Mouse (Mus musculus) 416B (cell line): ENCODE data around the gene Mcts2.

Experiments
- DNase-seq: peaks from one replicate; pipeline ENCODE4 v3.0.0; 2011; ENCODE audit warnings: low read depth

The Mcts2 gene

DNA sequence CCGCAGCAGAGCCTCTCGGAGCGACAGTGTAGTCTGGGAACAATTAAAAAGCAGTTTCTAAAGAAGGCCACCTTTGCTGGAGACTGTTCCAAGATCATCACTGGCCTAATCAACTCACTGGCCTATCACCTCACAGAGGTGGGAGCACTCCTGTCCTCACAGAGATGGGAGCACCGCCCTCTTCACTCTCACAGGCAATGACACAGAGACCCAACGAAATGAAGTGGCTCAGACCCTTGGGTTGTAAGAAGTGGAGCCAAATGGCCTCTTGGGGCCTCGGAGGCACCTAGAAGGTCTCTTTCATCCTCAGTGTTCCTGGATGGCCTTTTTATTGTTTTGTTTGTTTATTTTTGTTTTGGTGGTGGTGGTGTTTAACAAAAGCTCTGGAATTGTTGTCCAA lies 39.4 kb downstream of the Mcts2 start:
- DNase-seq = no peak

DNA sequence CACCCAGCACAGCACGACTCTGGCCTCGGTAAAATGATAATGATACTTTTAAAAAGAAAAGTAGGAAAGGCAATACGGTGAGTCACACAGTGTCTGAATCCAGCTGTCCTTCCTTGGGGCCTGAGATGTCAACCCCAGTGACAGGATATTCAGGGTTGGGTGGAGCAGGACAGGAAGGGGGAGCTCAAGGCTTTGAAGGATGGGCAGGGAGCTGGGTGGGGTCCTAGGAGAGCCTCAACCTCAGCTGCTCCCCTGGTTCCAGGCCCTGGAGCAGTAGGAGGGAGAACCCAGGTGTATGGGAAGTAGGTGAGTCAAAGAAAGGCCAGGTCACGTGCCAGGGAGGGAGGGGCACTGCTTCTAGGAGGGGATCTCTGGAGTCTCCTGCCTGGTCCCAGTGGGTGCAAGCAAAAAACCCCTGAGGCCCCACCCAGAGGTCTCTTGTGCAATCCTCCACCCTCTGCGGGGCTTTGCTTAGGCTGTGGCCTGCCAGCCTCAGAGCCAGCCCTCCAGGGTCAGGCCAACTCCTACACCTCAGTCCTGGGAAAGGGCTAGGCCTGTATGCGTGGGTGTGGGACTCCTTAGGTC lies 40.0 kb downstream of the Mcts2 start:
- DNase-seq = peak; percentile 71

DNA sequence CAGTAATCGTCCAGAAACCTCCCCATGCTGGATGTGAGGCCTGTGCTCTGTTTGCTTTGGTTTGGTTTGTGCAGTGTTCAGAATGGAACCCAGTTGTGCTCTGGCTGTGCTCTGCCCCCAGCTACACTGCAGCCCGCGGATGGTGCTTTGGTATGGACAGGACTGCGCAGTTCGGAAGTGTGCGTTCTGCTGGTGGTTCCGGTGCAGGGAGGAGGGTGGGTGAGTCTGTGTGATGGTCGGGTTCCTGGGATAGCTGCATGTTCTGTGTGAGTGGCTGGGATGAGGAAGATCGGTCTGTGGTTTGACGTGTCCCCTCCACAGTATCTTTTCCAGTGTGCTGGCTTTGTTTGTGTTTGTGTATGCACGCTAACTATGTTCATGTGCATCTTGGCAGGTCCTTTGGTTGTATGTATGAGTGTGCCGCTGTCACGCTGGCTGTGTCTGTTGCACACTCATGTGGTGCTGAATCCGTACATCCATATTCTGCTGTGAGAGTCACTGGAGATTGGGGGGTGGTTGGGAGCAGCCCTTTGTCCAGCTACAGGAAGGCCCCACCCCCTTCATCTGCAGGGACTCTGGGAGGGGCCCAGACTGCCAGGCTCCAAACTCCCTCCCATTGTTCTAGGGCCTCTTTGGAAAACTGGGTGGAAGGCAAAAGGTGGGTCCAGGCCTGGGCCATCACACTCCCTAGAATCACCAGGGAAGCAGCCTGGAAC lies 41.1 kb downstream of the Mcts2 start:
- no peak for DNase-seq

DNA sequence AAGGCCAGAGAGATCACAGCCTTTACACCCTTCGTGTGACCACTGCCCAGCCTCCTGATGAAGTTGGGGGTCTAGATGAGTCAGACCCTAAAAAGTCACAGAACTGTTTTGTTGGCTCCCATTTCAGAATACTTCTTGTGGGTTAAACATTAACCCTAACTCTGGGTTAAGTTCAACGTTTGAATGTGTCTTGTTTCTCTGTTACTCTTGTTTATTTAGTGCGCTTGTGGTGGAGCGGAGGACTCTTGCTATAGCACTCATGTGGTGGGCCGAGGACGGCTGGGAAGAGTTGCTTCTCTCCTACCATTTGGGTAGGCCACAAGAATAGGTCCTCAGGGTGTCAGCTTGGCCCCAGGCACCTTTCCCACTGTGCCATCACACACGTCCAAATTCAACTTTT lies 41.8 kb downstream of the Mcts2 start:
- no peak for DNase-seq

DNA sequence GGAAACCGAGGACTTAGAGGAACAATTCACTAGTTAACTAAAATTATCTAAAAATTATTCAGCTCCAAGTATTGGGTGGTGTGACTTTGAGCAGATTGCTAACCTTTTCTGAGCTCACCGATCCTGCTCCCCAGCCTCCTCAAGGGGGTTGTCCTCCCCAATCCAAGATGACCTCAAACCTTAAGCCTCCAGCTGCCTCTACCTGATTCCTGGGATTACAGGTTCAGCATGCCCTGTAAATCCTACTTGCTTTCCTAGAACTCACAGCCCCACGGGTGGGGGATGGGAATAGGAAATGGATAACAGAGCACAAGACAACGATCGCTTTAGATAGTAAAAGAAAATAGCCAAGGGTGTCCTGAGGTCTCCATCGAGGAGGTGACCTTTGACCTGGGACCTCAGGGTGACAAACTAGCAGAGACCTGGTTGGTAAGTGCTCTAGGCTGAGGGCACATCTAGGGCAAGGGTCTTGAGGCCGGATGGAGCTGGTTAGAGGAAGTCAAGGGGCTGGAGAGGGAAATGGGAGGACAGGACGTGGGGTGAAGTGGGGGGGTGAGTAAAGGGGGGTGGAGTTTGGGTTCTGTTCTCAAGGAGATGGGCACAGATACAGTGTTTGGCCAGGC lies 42.3 kb downstream of the Mcts2 start:
- DNase-seq = no peak

DNA sequence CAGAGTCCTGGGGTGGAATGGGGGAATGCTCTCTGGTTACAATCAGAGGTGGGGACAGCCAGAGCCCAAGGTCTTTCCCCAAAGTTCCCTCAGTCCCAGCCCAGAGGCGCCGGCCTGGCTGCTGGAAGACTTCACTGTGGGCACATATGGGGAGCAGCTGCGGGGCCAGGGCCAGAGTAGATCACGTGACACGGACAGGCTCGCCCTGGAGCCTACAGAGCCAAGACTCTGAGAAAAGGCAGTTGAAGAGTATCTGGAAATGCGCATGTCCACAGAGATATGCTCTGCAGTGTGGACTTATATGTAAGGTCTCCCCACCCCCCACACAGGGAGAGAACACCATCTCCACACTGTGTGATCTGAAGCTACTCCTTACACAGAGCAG lies 42.8 kb downstream of the Mcts2 start:
- no peak for DNase-seq

DNA sequence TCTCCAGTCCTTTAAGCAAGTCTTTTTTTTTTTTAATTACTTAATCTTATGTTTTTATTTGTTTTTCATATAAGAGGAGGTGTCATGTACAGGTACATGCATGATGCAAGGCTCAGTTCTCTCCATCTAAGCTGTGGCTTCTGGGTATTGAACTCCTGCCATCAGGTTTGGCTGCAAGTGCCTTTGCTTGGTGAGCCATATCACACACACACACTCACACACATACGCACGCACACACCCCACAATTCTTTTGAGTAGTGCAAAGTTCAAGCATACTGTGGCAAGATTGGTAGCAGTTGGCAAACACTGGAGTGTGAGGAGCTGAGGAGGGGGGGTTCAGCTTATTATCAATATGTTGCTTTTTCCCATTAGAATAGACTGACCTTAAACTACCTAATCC lies 46.4 kb downstream of the Mcts2 start:
- peak; percentile 23 for DNase-seq

DNA sequence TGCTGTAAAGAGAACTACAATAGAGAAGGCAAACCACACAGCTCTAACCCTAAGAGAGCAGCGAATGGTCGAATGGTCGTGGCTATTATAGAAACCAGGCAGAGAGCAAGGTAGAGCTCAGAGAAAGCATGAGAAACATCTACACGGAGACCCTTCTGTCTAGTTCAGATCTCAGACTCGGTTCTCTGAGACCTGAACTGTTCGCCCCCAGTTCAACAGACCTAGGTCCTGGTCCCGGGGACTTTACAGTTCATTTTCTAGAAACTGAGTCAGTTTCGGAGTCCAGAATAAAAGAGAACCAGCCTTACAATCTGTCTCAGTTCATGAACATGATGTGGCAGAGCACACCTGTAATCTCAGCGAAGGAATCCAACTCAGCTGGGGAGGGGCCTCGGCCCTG lies 47.7 kb downstream of the Mcts2 start:
- no peak for DNase-seq

DNA sequence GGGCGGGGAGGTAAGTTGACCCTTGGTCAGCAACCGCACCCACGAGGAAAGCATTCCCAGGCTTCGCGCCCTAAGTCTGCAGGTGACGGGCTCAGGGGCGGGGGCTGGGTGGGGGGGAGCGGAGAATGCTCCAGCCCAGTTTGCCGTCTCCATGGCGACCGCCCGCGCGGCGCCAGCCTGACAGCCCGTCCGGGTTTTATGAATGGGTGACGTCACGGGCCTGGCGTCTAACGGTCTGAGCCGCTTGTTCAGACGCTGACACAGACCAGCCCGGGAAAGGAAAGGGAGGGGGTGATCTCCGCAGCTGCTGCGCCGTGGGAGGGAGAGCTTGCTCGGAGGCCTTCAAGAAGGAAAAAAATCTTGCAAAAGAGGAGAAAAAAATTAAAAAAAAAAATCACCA lies 48.1 kb downstream of the Mcts2 start:
- peak; percentile 94 for DNase-seq

DNA sequence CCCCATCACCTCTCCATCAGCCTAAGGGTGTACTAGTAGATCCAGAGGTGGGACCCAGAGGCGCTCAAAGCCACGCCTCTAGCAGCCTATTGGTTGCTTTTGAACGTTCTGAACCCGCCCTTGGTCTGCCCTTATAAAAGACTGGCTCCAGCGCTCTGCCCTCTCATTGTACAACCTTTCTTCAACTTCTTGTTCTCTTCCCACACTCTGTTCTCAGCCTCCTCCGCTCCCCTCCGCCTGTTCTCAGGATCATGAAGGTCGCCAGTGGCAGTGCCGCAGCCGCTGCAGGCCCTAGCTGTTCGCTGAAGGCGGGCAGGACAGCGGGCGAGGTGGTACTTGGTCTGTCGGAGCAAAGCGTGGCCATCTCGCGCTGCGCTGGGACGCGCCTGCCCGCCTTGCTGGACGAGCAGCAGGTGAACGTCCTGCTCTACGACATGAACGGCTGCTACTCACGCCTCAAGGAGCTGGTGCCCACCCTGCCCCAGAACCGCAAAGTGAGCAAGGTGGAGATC lies 49.3 kb downstream of the Mcts2 start, which contains the start of gene Id1:
Gene Id1 (plus strand): TSS at position 162 of the 512 bp plus-strand sequence.
- peak; percentile 94 for DNase-seq

DNA sequence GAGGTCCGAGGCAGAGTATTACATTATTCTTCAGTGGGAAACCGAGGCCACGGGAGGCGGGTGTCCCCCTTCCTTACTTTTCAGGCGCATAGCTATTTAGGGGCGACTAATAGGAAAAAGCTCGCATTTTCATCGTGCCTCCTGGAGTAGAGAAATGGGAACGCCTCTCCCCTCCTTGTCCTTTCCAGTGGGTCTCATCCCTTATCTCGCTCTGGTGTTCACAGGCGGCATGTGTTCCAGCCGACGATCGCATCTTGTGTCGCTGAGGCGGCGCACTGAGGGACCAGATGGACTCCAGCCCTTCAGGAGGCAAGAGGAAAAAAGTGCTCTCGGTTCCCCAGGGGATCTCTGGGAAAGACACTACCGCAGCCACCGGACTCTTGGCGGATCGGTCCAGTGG lies 49.9 kb downstream of the Mcts2 start:
- peak; percentile 42 for DNase-seq
